Mouse (Mus musculus): ENCODE measurements around the gene Zfp229. TPM values are rescaled to one million over a fixed set of nuclear protein-coding genes. Genes with fewer than 3 reads are reported as not detected.
A peak's percentile ranks its signal among the peaks of the same experiment; 100 is the strongest.
"Not testable (repeated sequence)": the region's sequence is repeated elsewhere in the genome, so short reads cannot be mapped to it uniquely, and the experiment has no call there.

Gene Zfp229
- polyA plus RNA-seq, 1 experiment from 2014 or later = 2.5 TPM

- Histone ChIP-seq H3K9me3 (ENCODE audit: control insufficient read depth, low read length) (no peaks in the 10 kb centered on the region), H3K4me2 (replicated peaks; ENCODE audit: low read depth) (peak overlapping the region; percentile 60), H3K4me3 (ENCODE audit: low read depth, low read length) (peak overlapping the region; percentile 37), H3K36me3 (ENCODE audit: control insufficient read depth, insufficient read depth, low read length) (no peaks in the 10 kb centered on the region), H3K27ac (replicated peaks) (no peak overlapping the region), H3K27me3 (ENCODE audit: control insufficient read depth, insufficient read depth, low read length) (no peaks in the 10 kb centered on the region), H3K9ac (ENCODE audit: low read length) (peak overlapping the region; percentile 45; the same call in 1 of the 2 replicates), H3K4me1 (replicated peaks; ENCODE audit: control insufficient read depth, insufficient read depth) (no peaks in the 10 kb centered on the region)
- ATAC-seq (ENCODE audit: low FRiP score, low TSS enrichment) (no peak), DNase-seq (ENCODE audit: low spot score) (peak; percentile 34)
- 12% methylated on average over 20 of the region's 20 CpGs for WGBS
- TF ChIP-seq EP300 (optimal IDR thresholded peaks at IDR 0.05) = no peak
- 0 out of 2 replicates have a peak, but pooled peaks have one; percentile 14 for TF ChIP-seq CTCF (IDR thresholded peaks at IDR 0.05; ENCODE audit: low read depth)
Measured at GRCm38 (mm10) chr17:21753342-21754208, 23.0 kb downstream of the Zfp229 start.

GRCm38 (mm10) chr17:21770336-21770735, 39.7 kb downstream of the Zfp229 start:
- Histone ChIP-seq H3K36me3 (ENCODE audit: control insufficient read depth, insufficient read depth, low read length) (no peaks in the 10 kb centered on the region), H3K9ac (ENCODE audit: low read length) (no peak overlapping the region), H3K4me1 (replicated peaks; ENCODE audit: control insufficient read depth, insufficient read depth) (no peaks in the 10 kb centered on the region), H3K27me3 (ENCODE audit: control insufficient read depth, insufficient read depth, low read length) (no peaks in the 10 kb centered on the region), H3K27ac (replicated peaks) (no peak overlapping the region), H3K4me2 (replicated peaks; ENCODE audit: low read depth) (no peak overlapping the region), H3K9me3 (ENCODE audit: control insufficient read depth, low read length) (no peaks in the 10 kb centered on the region), H3K4me3 (ENCODE audit: low read depth, low read length) (no peak overlapping the region)
- ATAC-seq (ENCODE audit: low FRiP score, low TSS enrichment) (no peak), DNase-seq (ENCODE audit: low spot score) (no peak)
- 84% methylated on average over 2 of the region's 2 CpGs for WGBS
- TF ChIP-seq CTCF (IDR thresholded peaks at IDR 0.05; ENCODE audit: low read depth) (no peak), EP300 (optimal IDR thresholded peaks at IDR 0.05) (no peak)

- TF ChIP-seq EP300 (optimal IDR thresholded peaks at IDR 0.05) = no peak
- TF ChIP-seq CTCF (IDR thresholded peaks at IDR 0.05; ENCODE audit: low read depth) = no peak
- Histone ChIP-seq H3K4me2 (replicated peaks; ENCODE audit: low read depth) (no peak overlapping the region), H3K36me3 (ENCODE audit: control insufficient read depth, insufficient read depth, low read length) (no peaks in the 10 kb centered on the region), H3K27ac (replicated peaks) (no peak overlapping the region), H3K9ac (ENCODE audit: low read length) (no peak overlapping the region), H3K4me1 (replicated peaks; ENCODE audit: control insufficient read depth, insufficient read depth) (no peaks in the 10 kb centered on the region), H3K27me3 (ENCODE audit: control insufficient read depth, insufficient read depth, low read length) (no peaks in the 10 kb centered on the region), H3K4me3 (ENCODE audit: low read depth, low read length) (no peak overlapping the region), H3K9me3 (ENCODE audit: control insufficient read depth, low read length) (no peaks in the 10 kb centered on the region)
- WGBS = 74% methylated on average over 4 of the region's 4 CpGs
- ATAC-seq (ENCODE audit: low FRiP score, low TSS enrichment) (no peak), DNase-seq (ENCODE audit: low spot score) (no peak)
Measured at GRCm38 (mm10) chr17:21792256-21792655, 61.7 kb downstream of the Zfp229 start.

GRCm38 (mm10) chr17:21801373-21801772, 70.8 kb downstream of the Zfp229 start:
- H3K4me1 ChIP-seq (replicated peaks; ENCODE audit: control insufficient read depth, insufficient read depth); H3K27ac ChIP-seq (replicated peaks); H3K27me3 ChIP-seq (ENCODE audit: control insufficient read depth, insufficient read depth, low read length); DNase-seq (ENCODE audit: low spot score); H3K4me2 ChIP-seq (replicated peaks; ENCODE audit: low read depth); H3K4me3 ChIP-seq (ENCODE audit: low read depth, low read length); H3K9me3 ChIP-seq (ENCODE audit: control insufficient read depth, low read length); H3K36me3 ChIP-seq (ENCODE audit: control insufficient read depth, insufficient read depth, low read length); ATAC-seq (ENCODE audit: low FRiP score, low TSS enrichment); H3K9ac ChIP-seq (ENCODE audit: low read length): not testable (repeated sequence)
- 42% methylated on average over 18 of the region's 19 CpGs for WGBS

Other genes starting within 250 kb of the Zfp229 start
- gene Zfp53, start 241.8 kb upstream of the Zfp229 start, polyA plus RNA-seq (2015; fragmentation: Nextera tagmentation; extraction: Ambion mirVana) = 8.8 and 9.3 TPM in 2 replicates
- gene Zfp52, start 195.3 kb upstream of the Zfp229 start, polyA plus RNA-seq (2015; fragmentation: Nextera tagmentation; extraction: Ambion mirVana) = 3.5 and 3.6 TPM in 2 replicates
- gene Zfp948, start 163.8 kb upstream of the Zfp229 start, polyA plus RNA-seq (2015; fragmentation: Nextera tagmentation; extraction: Ambion mirVana) = 10.4 and 11.1 TPM in 2 replicates
- 1.5 and 1.9 TPM in 2 replicates for gene Zfp983, start 80.2 kb upstream of the Zfp229 start, polyA plus RNA-seq (2015; fragmentation: Nextera tagmentation; extraction: Ambion mirVana)
- gene Gm10226, start 38.9 kb upstream of the Zfp229 start, polyA plus RNA-seq (2015; fragmentation: Nextera tagmentation; extraction: Ambion mirVana) = 3.4 and 3.7 TPM in 2 replicates
- gene Zfp760, start 23.1 kb upstream of the Zfp229 start, polyA plus RNA-seq (2015; fragmentation: Nextera tagmentation; extraction: Ambion mirVana) = 2.6 and 2.8 TPM in 2 replicates
- gene Zfp820, start 115.0 kb downstream of the Zfp229 start, polyA plus RNA-seq (2015; fragmentation: Nextera tagmentation; extraction: Ambion mirVana) = 3.6 and 3.8 TPM in 2 replicates
- 6.6 and 7.0 TPM in 2 replicates for gene Zfp995, start 179.1 kb downstream of the Zfp229 start, polyA plus RNA-seq (2015; fragmentation: Nextera tagmentation; extraction: Ambion mirVana)
- 9.6 and 10.2 TPM in 2 replicates for gene Zfp942, start 231.7 kb downstream of the Zfp229 start, polyA plus RNA-seq (2015; fragmentation: Nextera tagmentation; extraction: Ambion mirVana)
- 11.0 and 12.2 TPM in 2 replicates for gene Zfp943, start 231.8 kb downstream of the Zfp229 start, polyA plus RNA-seq (2015; fragmentation: Nextera tagmentation; extraction: Ambion mirVana)